Mouse (Mus musculus) liver, embryonic 12.5 days (tissue): ENCODE measurements around the gene Ror2. TPM values are rescaled to one million over a fixed set of nuclear protein-coding genes. Genes with fewer than 3 reads are reported as not detected.
A peak's percentile ranks its signal among the peaks of the same experiment; 100 is the strongest.
"Not testable (repeated sequence)": the region's sequence is repeated elsewhere in the genome, so short reads cannot be mapped to it uniquely, and the experiment has no call there.

ENCODE experiments used
- ATAC-seq: fragments of 200-750 bp; cut with Nextera tagmentation; 2 replicates; pipeline ENCODE4 v1.8.0; 2017; ENCODE audit warnings: moderate number of reproducible peaks, mild to moderate bottlenecking, moderate library complexity
- H3K27ac ChIP-seq: fragments of 300-500 bp; sonication (generic); 2 replicates; pipeline ENCODE4 v1.5.1; 2016; ENCODE audit warnings: mild to moderate bottlenecking
- H3K27me3 ChIP-seq: fragments of 300-500 bp; sonication (generic); replicated peaks from 2 replicates; pipeline ENCODE4 v1.6.1; 2016; ENCODE audit warnings: mild to moderate bottlenecking, moderate library complexity
- H3K36me3 ChIP-seq: fragments of 300-500 bp; sonication (generic); 2 replicates; pipeline ENCODE4 v1.6.1; 2016; ENCODE audit warnings: mild to moderate bottlenecking, moderate library complexity
- H3K4me1 ChIP-seq: fragments of 300-500 bp; sonication (generic); 2 replicates; pipeline ENCODE4 v1.6.1; 2016
- H3K4me2 ChIP-seq: fragments of 300-500 bp; sonication (generic); 2 replicates; pipeline ENCODE4 v1.6.1; 2016; ENCODE audit warnings: mild to moderate bottlenecking, moderate library complexity
- H3K4me3 ChIP-seq: fragments of 300-500 bp; sonication (generic); 2 replicates; pipeline ENCODE4 v1.5.1; 2016; ENCODE audit warnings: mild to moderate bottlenecking, moderate library complexity
- H3K9ac ChIP-seq: fragments of 300-500 bp; sonication (generic); 2 replicates; pipeline ENCODE4 v1.6.1; 2016; ENCODE audit warnings: mild to moderate bottlenecking, moderate library complexity
- H3K9me3 ChIP-seq: fragments of 300-500 bp; sonication (generic); replicated peaks from 2 replicates; pipeline ENCODE4 v1.6.1; 2016; ENCODE audit warnings: mild to moderate bottlenecking, moderate library complexity
- WGBS: fragments of 180-500 bp; shearing (Covaris S2); methylation state at CpG from one replicate; pipeline ENCODE4 v1.1.7; 2016; ENCODE audit not compliant: insufficient replicate concordance; 5-methylcytosine and 5-hydroxymethylcytosine counted together
- polyA plus RNA-seq: library from polyadenylated mRNA; unstranded; fragments of >200 nt; fragmentation: Nextera tagmentation; extraction: Ambion mirVana; gene quantifications from 2 replicates; pipeline ENCODE4 v1.2.1, GENCODE M21; 2016

The Ror2 gene
- polyA plus RNA-seq: 1.5 TPM in 2 replicates

GRCm38 (mm10) chr13:53285756-53286361, at the start of gene Ror2:
TSS of gene Ror2 (minus strand) at chr13:53286124.
- Histone ChIP-seq H3K27me3 (peaks cover 72% of the 10 kb centered on the region), H3K36me3 (no peaks in the 10 kb centered on the region), H3K9me3 (no peaks in the 10 kb centered on the region), H3K4me2 (peak within 1 kb of the TSS; percentile 61), H3K9ac (0 out of 2 replicates have a peak within 1 kb of the TSS, but pooled peaks have one; percentile 6), H3K27ac (no peak within 1 kb of the TSS), H3K4me3 (peak within 1 kb of the TSS; percentile 45), H3K4me1 (no peaks in the 10 kb centered on the region)
- ATAC-seq: no peak
- WGBS: 2% methylated on average over 62 of the region's 68 CpGs

- no peak overlapping the region for H3K9ac ChIP-seq
- no peaks in the 10 kb centered on the region for H3K27me3 ChIP-seq
- H3K4me2 ChIP-seq: no peak overlapping the region
- no peak for ATAC-seq
- H3K36me3 ChIP-seq: peaks cover 67% of the 10 kb centered on the region
- no peaks in the 10 kb centered on the region for H3K4me1 ChIP-seq
- H3K27ac ChIP-seq: no peak overlapping the region
- no peaks in the 10 kb centered on the region for H3K9me3 ChIP-seq
- no peak overlapping the region for H3K4me3 ChIP-seq
- 82% methylated on average over 8 of the region's 8 CpGs for WGBS
Measured at GRCm38 (mm10) chr13:53333769-53334168, 47.8 kb upstream of the Ror2 start.

DNA sequence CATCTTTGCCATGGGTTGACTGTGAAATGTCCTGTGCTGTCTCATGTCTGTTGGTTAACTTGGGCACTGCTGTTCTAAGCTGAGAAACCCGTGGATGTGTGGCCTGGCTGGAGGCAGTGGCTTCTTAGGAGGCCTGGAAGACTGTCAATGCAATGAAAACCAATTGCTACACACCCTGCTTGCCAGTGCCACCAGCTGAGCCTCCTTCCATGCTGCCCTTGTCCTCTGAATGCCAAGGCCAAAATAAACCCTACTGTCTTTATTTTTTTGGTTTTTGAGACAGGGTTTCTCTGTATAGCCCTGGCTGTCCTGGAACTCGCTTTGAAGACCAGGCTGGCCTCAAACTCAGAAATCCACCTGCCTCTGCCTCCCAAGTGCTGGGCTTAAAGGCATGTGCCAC, 44.3 kb upstream of the Ror2 start:
- H3K36me3 ChIP-seq: peaks cover 34% of the 10 kb centered on the region
- H3K4me3 ChIP-seq: no peak overlapping the region
- H3K4me1 ChIP-seq: no peaks in the 10 kb centered on the region
- no peak overlapping the region for H3K27ac ChIP-seq
- 59% methylated on average over 2 of the region's 2 CpGs for WGBS
- no peaks in the 10 kb centered on the region for H3K27me3 ChIP-seq
- no peak overlapping the region for H3K9ac ChIP-seq
- 0 out of 2 replicates have a peak, but pooled peaks cover 2% of the 10 kb centered on the region for H3K9me3 ChIP-seq
- no peak overlapping the region for H3K4me2 ChIP-seq
- ATAC-seq: no peak

DNA sequence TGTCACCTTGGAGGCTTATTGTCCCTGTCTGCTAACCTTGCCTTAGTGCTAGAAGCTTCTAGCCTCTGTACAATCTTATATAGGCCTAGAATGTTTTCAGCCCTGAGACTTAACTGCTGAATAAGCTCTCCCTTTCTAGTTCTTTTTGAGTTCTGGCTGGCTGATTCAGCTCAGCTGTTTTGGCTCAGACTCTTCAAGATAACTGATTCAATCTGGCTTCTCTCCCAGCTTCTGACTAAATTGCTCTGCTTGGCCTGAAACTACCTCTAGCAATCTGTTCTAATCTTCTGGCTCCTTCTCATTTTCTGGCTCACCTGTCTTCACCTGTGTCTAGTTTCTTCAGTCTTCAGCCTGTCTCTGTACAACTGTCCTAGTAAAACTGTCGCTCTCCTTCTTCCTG, 39.6 kb upstream of the Ror2 start:
- H3K9me3 ChIP-seq: 0 out of 2 replicates have a peak, but pooled peaks cover 7% of the 10 kb centered on the region
- no peaks in the 10 kb centered on the region for H3K27me3 ChIP-seq
- no peaks in the 10 kb centered on the region for H3K4me1 ChIP-seq
- no peak for ATAC-seq
- H3K9ac ChIP-seq: no peak overlapping the region
- H3K27ac ChIP-seq: no peak overlapping the region
- WGBS: 61% methylated on average over 1 of the region's 1 CpGs
- H3K4me3 ChIP-seq: no peak overlapping the region
- H3K36me3 ChIP-seq: no peaks in the 10 kb centered on the region
- no peak overlapping the region for H3K4me2 ChIP-seq

GRCm38 (mm10) chr13:53323661-53324060, 37.7 kb upstream of the Ror2 start:
- Histone ChIP-seq H3K27me3 (no peaks in the 10 kb centered on the region), H3K4me3 (no peak overlapping the region), H3K4me2 (no peak overlapping the region), H3K27ac (no peak overlapping the region), H3K36me3 (no peaks in the 10 kb centered on the region), H3K9ac (no peak overlapping the region), H3K4me1 (no peaks in the 10 kb centered on the region), H3K9me3 (0 out of 2 replicates have a peak, but pooled peaks cover 7% of the 10 kb centered on the region)
- WGBS: 66% methylated on average over 2 of the region's 2 CpGs
- ATAC-seq: no peak

DNA sequence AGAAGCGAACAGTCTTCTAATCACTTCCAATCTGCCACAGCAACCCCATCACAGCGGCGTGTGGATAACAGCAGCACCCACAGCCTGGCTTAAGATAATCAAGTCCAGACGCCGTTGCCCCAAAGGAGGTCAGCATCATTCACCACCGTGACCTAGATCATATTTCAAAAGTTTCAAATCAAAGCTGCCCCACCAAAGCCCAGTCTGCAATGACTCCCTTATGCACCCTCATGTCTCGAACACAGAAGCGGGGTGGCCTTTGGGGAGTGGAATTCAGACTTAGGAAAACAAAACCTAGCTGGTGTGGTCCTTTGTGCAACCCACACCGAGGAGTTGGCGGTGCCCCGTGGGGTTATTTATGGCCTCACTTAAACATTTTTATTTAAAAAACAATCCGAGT, 35.0 kb upstream of the Ror2 start:
- Histone ChIP-seq H3K27ac (no peak overlapping the region), H3K4me2 (no peak overlapping the region), H3K4me3 (no peak overlapping the region), H3K36me3 (no peaks in the 10 kb centered on the region), H3K4me1 (no peaks in the 10 kb centered on the region), H3K27me3 (0 out of 2 replicates have a peak, but pooled peaks cover 4% of the 10 kb centered on the region), H3K9me3 (0 out of 2 replicates have a peak, but pooled peaks cover 7% of the 10 kb centered on the region), H3K9ac (no peak overlapping the region)
- no peak for ATAC-seq
- 64% methylated on average over 12 of the region's 12 CpGs for WGBS

- 45% methylated on average over 11 of the region's 11 CpGs for WGBS
- H3K9ac ChIP-seq: no peak overlapping the region
- no peak for ATAC-seq
Measured at GRCm38 (mm10) chr13:53316515-53317295, 30.8 kb upstream of the Ror2 start.

DNA sequence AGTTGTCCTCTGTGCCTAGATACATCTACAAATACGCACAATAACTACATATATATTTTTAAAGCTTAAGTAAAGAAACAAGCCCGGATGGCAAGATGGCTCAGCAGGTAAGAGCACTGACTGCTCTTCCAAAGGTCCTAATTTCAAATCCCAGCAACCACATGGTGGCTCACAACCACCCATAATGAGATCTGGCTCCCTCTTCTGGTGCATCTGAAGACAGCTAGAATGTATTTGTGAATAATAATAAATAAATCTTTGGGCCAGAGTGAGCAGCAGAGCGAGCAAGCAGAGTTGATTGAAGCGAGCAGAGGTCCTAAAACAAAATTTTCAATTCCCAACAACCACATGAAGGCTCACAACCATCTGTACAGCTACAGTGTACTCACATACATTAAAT, 29.8 kb upstream of the Ror2 start:
- H3K36me3 ChIP-seq, ATAC-seq, H3K9ac ChIP-seq, H3K4me1 ChIP-seq, H3K9me3 ChIP-seq, H3K4me2 ChIP-seq, H3K27ac ChIP-seq, H3K27me3 ChIP-seq, H3K4me3 ChIP-seq: not testable (repeated sequence)
- WGBS: 42% methylated on average over 4 of the region's 4 CpGs

More at GRCm38 (mm10) chr13:53316515-53317295, 30.8 kb upstream of the Ror2 start:
- Histone ChIP-seq H3K4me3 (no peak overlapping the region), H3K27me3 (0 out of 2 replicates have a peak, but pooled peaks cover 4% of the 10 kb centered on the region), H3K4me1 (no peaks in the 10 kb centered on the region), H3K36me3 (no peaks in the 10 kb centered on the region), H3K27ac (no peak overlapping the region), H3K4me2 (no peak overlapping the region), H3K9me3 (no peaks in the 10 kb centered on the region)

DNA sequence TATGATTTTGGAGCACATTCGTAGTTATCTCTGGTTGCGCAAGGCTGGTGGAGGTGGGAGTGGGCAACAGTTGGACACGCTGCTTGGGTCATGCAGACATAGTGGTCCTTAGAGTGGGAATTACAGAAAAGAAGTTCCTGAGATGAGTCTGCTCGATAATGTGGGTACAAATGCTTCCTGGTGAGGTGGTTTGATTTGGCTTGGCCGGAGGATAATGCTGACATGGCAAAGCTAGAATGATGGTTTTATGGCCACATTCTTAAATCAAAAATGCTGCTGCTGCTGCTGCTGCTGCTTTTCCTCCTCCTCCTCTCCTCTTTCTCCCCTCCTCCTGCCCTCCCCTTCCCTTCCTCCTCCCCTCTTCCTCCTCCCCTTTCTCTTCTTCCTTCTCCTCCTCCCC, 24.5 kb upstream of the Ror2 start:
- no peaks in the 10 kb centered on the region for H3K4me1 ChIP-seq
- no peak for ATAC-seq
- no peak overlapping the region for H3K4me2 ChIP-seq
- H3K9ac ChIP-seq: no peak overlapping the region
- H3K4me3 ChIP-seq: no peak overlapping the region
- no peaks in the 10 kb centered on the region for H3K36me3 ChIP-seq
- H3K9me3 ChIP-seq: no peaks in the 10 kb centered on the region
- H3K27me3 ChIP-seq: peaks cover 22% of the 10 kb centered on the region
- no peak overlapping the region for H3K27ac ChIP-seq
- WGBS: 65% methylated on average over 5 of the region's 5 CpGs

GRCm38 (mm10) chr13:53309661-53310160, 23.8 kb upstream of the Ror2 start:
- Histone ChIP-seq H3K27ac (no peak overlapping the region), H3K4me1 (no peaks in the 10 kb centered on the region), H3K36me3 (no peaks in the 10 kb centered on the region), H3K9ac (no peak overlapping the region), H3K27me3 (peaks cover 22% of the 10 kb centered on the region), H3K4me2 (peak overlapping the region; percentile 39), H3K4me3 (no peak overlapping the region; the same call in 1 of the 2 replicates), H3K9me3 (no peaks in the 10 kb centered on the region)
- 6% methylated on average over 15 of the region's 15 CpGs for WGBS
- ATAC-seq: no peak

DNA sequence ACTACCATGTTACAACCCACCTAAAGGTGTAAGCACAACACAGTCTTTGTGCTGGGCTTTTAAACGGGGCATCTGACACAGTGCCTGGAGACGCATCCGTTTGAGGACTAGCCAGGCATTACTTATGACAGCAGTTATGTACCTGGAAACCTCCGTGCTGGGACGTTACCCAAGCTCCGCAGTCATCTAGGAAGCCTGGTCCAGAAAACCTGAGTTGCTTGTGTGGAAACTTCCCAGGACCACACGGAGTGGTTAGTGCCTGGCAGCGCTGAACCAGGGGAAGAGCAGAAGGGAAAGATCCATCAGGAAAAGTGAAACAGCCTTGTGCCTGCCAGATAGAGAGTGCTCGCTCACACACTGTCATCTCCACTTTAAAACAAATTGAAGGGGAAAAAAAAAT, 23.2 kb upstream of the Ror2 start:
- H3K36me3 ChIP-seq: no peaks in the 10 kb centered on the region
- no peak overlapping the region for H3K4me2 ChIP-seq
- peaks cover 22% of the 10 kb centered on the region for H3K27me3 ChIP-seq
- H3K9ac ChIP-seq: no peak overlapping the region
- no peak for ATAC-seq
- no peaks in the 10 kb centered on the region for H3K9me3 ChIP-seq
- no peak overlapping the region for H3K4me3 ChIP-seq
- 45% methylated on average over 9 of the region's 9 CpGs for WGBS
- no peaks in the 10 kb centered on the region for H3K4me1 ChIP-seq
- H3K27ac ChIP-seq: no peak overlapping the region

- Histone ChIP-seq H3K27ac (no peak overlapping the region), H3K27me3 (peaks cover 22% of the 10 kb centered on the region), H3K4me1 (no peaks in the 10 kb centered on the region), H3K36me3 (no peaks in the 10 kb centered on the region), H3K9me3 (no peaks in the 10 kb centered on the region), H3K4me2 (no peak overlapping the region), H3K4me3 (no peak overlapping the region), H3K9ac (no peak overlapping the region)
- ATAC-seq: no peak
- 44% methylated on average over 5 of the region's 5 CpGs for WGBS
Measured at GRCm38 (mm10) chr13:53306836-53307235, 20.9 kb upstream of the Ror2 start.
